Mouse (Mus musculus) MEL (cell line): Measurements from ENCODE around the gene Gde1. TPM values are rescaled to one million over a fixed set of nuclear protein-coding genes. Genes with fewer than 3 reads are reported as not detected.

Source experiments
- DNase-seq: peaks from one replicate; pipeline ENCODE4 v3.0.0; 2011; ENCODE audit warnings: low read depth, low spot score
- H3K27ac ChIP-seq: 2 replicates; pipeline ENCODE4 v1.5.1; 2012; ENCODE audit warnings: low read depth, mild to moderate bottlenecking, control low read depth, low read length, moderate library complexity; ENCODE audit not compliant: control insufficient read depth
- H3K27me3 ChIP-seq, 2 experiments: fragments of 150-350 bp in 1 of 2; sonication (generic) in 1 of 2; 2 replicates each; pipeline ENCODE4 v1.6.1; 2012; ENCODE audit warnings: low read length in 2 of 2, mild to moderate bottlenecking in 2 of 2, improper control_type of control experiment in 1 of 2, moderate library complexity in 1 of 2; ENCODE audit not compliant: insufficient read depth in 2 of 2, control insufficient read depth in 1 of 2
- H3K36me3 ChIP-seq, 2 experiments: 2 replicates each; pipeline ENCODE4 v1.6.1; 2012 to 2014; ENCODE audit warnings: low read length in 2 of 2, improper control_type of control experiment in 1 of 2, inconsistent platforms in 1 of 2, mild to moderate bottlenecking in 1 of 2; ENCODE audit not compliant: insufficient read depth in 2 of 2, control insufficient read depth in 1 of 2
- H3K4me1 ChIP-seq, 2 experiments: fragments of 150-350 bp in 1 of 2; sonication (generic) in 1 of 2; 2 replicates each; pipeline ENCODE4 v1.6.1; 2012; ENCODE audit warnings: low read length in 2 of 2, improper control_type of control experiment in 1 of 2, mild to moderate bottlenecking in 1 of 2; ENCODE audit not compliant: insufficient read depth in 2 of 2, control insufficient read depth in 1 of 2
- H3K4me3 ChIP-seq, 2 experiments: fragments of 150-350 bp in 1 of 2; sonication (generic) in 1 of 2; 2 replicates each; pipeline ENCODE4 v1.5.1; 2012; ENCODE audit warnings: low read depth in 2 of 2, low read length in 2 of 2, mild to moderate bottlenecking in 2 of 2, moderate library complexity in 2 of 2, control low read depth in 1 of 2, improper control_type of control experiment in 1 of 2; ENCODE audit not compliant: control insufficient read depth in 1 of 2, insufficient read depth in 1 of 2
- H3K79me2 ChIP-seq: 2 replicates; pipeline ENCODE4 v1.6.1; 2012; ENCODE audit warnings: mild to moderate bottlenecking, low read length, moderate library complexity; ENCODE audit not compliant: control insufficient read depth, poor library complexity, insufficient read depth
- H3K9ac ChIP-seq: 2 replicates; pipeline ENCODE4 v1.6.1; 2012; ENCODE audit warnings: low read depth, mild to moderate bottlenecking, control low read depth, low read length, moderate library complexity; ENCODE audit not compliant: control insufficient read depth, poor library complexity, severe bottlenecking
- H3K9me3 ChIP-seq: fragments of 150-350 bp; sonication (generic); replicated peaks from 2 replicates; pipeline ENCODE4 v1.6.1; 2012; ENCODE audit warnings: mild to moderate bottlenecking, low read length, improper control_type of control experiment, moderate library complexity; ENCODE audit not compliant: insufficient read depth
- CTCF ChIP-seq, 3 experiments: IDR thresholded peaks in 2 of 3; conservative IDR thresholded peaks in 1 of 3; 2 replicates each; pipeline ENCODE4 v1.5.1; 2011 to 2012; ENCODE audit warnings: low read length in 3 of 3, low read depth in 2 of 3, mild to moderate bottlenecking in 2 of 3, improper control_type of control experiment in 1 of 3, inconsistent platforms in 1 of 3, mixed read lengths in 1 of 3, moderate library complexity in 1 of 3; ENCODE audit not compliant: control insufficient read depth in 1 of 3, insufficient read depth in 1 of 3, poor library complexity in 1 of 3, severe bottlenecking in 1 of 3
- ELF1 ChIP-seq: IDR thresholded peaks from 2 replicates; pipeline ENCODE4 v1.6.1; 2014; ENCODE audit warnings: low read depth, mild to moderate bottlenecking, inconsistent platforms, low read length, improper control_type of control experiment, moderate library complexity
- EP300 ChIP-seq, 2 experiments: IDR thresholded peaks; 2 replicates each; pipeline ENCODE4 v1.6.1; 2011; ENCODE audit warnings: improper control_type of control experiment in 2 of 2, low read length in 2 of 2, low read depth in 1 of 2, mild to moderate bottlenecking in 1 of 2
- ETS1 ChIP-seq: IDR thresholded peaks from 2 replicates; pipeline ENCODE4 v1.6.1; 2012; ENCODE audit warnings: low read depth, mild to moderate bottlenecking, inconsistent platforms, low read length, improper control_type of control experiment, moderate library complexity
- GABPA ChIP-seq: IDR thresholded peaks from 2 replicates; pipeline ENCODE4 v1.6.1; 2012; ENCODE audit warnings: low read depth, mild to moderate bottlenecking, inconsistent platforms, low read length, improper control_type of control experiment, moderate library complexity
- KAT2A ChIP-seq: conservative IDR thresholded peaks from 2 replicates; pipeline ENCODE4 v1.6.1; 2012; ENCODE audit warnings: low read depth, low read length, improper control_type of control experiment, inconsistent platforms
- MAFK ChIP-seq: IDR thresholded peaks from 2 replicates; pipeline ENCODE4 v1.6.1; 2011; ENCODE audit warnings: low read depth, mild to moderate bottlenecking, low read length, improper control_type of control experiment, borderline replicate concordance
- MEF2A ChIP-seq: IDR thresholded peaks from 2 replicates; pipeline ENCODE4 v1.6.1; 2014; ENCODE audit warnings: low read depth, mild to moderate bottlenecking, inconsistent platforms, low read length, improper control_type of control experiment; ENCODE audit not compliant: poor library complexity, insufficient replicate concordance, severe bottlenecking; ENCODE audit errors: extremely low read depth
- MYC ChIP-seq: IDR thresholded peaks from 2 replicates; pipeline ENCODE4 v1.6.1; 2011; ENCODE audit warnings: low read depth, mild to moderate bottlenecking, low read length, improper control_type of control experiment, moderate library complexity
- NRF1 ChIP-seq: IDR thresholded peaks from 2 replicates; pipeline ENCODE4 v1.6.1; 2014; ENCODE audit warnings: low read depth, mild to moderate bottlenecking, inconsistent platforms, low read length, improper control_type of control experiment, moderate library complexity; ENCODE audit not compliant: poor library complexity, insufficient read depth, severe bottlenecking
- POLR2AphosphoS2 ChIP-seq: IDR thresholded peaks from 2 replicates; pipeline ENCODE4 v1.6.1; 2011; ENCODE audit warnings: low read length, improper control_type of control experiment
- SIN3A ChIP-seq: IDR thresholded peaks from 2 replicates; pipeline ENCODE4 v1.6.1; 2012; ENCODE audit warnings: low read length, improper control_type of control experiment, inconsistent platforms
- SMC3 ChIP-seq: IDR thresholded peaks from 2 replicates; pipeline ENCODE4 v1.6.1; 2011; ENCODE audit warnings: low read depth, low read length, improper control_type of control experiment
- TBP ChIP-seq: IDR thresholded peaks from 2 replicates; pipeline ENCODE4 v1.8.0; 2011; ENCODE audit warnings: low read depth, low read length, improper control_type of control experiment
- USF1 ChIP-seq: IDR thresholded peaks from 2 replicates; pipeline ENCODE4 v1.6.1; 2014; ENCODE audit warnings: low read depth, mild to moderate bottlenecking, inconsistent platforms, low read length, improper control_type of control experiment, moderate library complexity
- ZKSCAN1 ChIP-seq: IDR thresholded peaks from 2 replicates; pipeline ENCODE4 v1.6.1; 2012; ENCODE audit warnings: low read depth, mild to moderate bottlenecking, inconsistent platforms, low read length, improper control_type of control experiment, moderate library complexity
- polyA plus RNA-seq, 2 experiments: library from polyadenylated mRNA; stranded (reverse) in 1 of 2; unstranded in 1 of 2; fragments of >175 nt in 1 of 2; fragments of >200 nt in 1 of 2; gene quantifications; 2 replicates each; pipeline versions ENCODE4 v1.2.1 to v1.2.4; 2012; ENCODE audit warnings: low replicate concordance in 2 of 2, low read depth in 1 of 2; ENCODE audit not compliant: insufficient read length in 2 of 2, insufficient read depth in 1 of 2, missing spikeins in 1 of 2
- total RNA-seq: library from RNA; depleted of rRNA; stranded (reverse); fragments of 300-350 nt; gene quantifications from 2 replicates; pipeline ENCODE4 v1.2.3, GENCODE M21; 2012; rRNA removed

The Gde1 gene
- total and polyA plus RNA-seq, 3 experiments = 38.1 to 39.8 TPM; not detected in 1

DNA sequence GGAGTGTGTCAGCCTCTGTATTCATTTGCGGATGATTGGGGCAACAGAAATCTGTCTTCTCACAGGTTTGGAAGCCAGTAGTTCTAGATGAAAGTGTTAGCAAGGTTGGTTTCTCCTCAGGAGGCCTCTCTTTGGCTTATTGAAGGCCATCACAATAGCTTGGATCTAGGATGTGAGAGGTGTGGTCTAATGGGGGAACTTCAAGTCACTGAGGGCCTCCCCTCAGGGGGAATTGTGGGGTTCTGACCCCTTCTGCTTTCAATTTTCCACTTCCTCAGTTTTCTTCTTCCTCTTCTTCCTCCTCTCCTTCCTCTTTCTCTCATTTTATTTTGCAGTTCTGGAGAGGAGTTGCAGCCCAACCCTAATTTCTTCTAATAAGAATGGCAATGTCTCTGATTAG lies 59.3 kb downstream of the Gde1 start:
- Histone ChIP-seq H3K9ac (no peak overlapping the region), H3K27me3 (no peaks in the 10 kb centered on the region), H3K4me3 (no peak overlapping the region), H3K4me1 (no peaks in the 10 kb centered on the region), H3K27ac (no peak overlapping the region), H3K79me2 (no peaks in the 10 kb centered on the region), H3K36me3 (no peaks in the 10 kb centered on the region), H3K9me3 (no peaks in the 10 kb centered on the region)
- TF ChIP-seq KAT2A (no peak), MEF2A (no peak), USF1 (no peak), ELF1 (no peak), EP300 (IDR thresholded peaks at IDR 0.05; ENCODE audit: low read depth in 1 of 2, low read length in 2 of 2) (no peak), CTCF (IDR thresholded peaks at IDR 0.05 in 2 of 3, conservative IDR thresholded peaks at IDR 0.05 in 1 of 3; ENCODE audit: control insufficient read depth in 1 of 3, insufficient read depth in 1 of 3, low read depth in 2 of 3, low read length in 3 of 3, poor library complexity in 1 of 3, severe bottlenecking in 1 of 3) (no peak), POLR2AphosphoS2 (no peak), SMC3 (no peak), GABPA (no peak), NRF1 (no peak), ZKSCAN1 (no peak), SIN3A (no peak), ETS1 (no peak), MAFK (no peak), MYC (no peak), TBP (no peak)
- no peak for DNase-seq

Other genes starting within 250 kb of the Gde1 start
- gene Itpripl2, start 213.8 kb downstream of the Gde1 start, total RNA-seq = 3.3 and 4.3 TPM in 2 replicates
- gene Itpripl2, start 213.8 kb downstream of the Gde1 start, polyA plus RNA-seq = 1 to 10 TPM in 1 of 2 experiments, not detected in 1; 4.8 TPM
- gene Coq7, start 172.4 kb downstream of the Gde1 start, total RNA-seq = 64.9 and 66.2 TPM in 2 replicates
- gene Coq7, start 172.4 kb downstream of the Gde1 start, polyA plus RNA-seq = 10 to 100 TPM in 1 of 2 experiments, not detected in 1; 59.5 TPM
- gene Tmc7, start 121.0 kb downstream of the Gde1 start, total RNA-seq = not detected in 2 replicates
- gene Tmc7, start 121.0 kb downstream of the Gde1 start, polyA plus RNA-seq = not detected
- not detected in 2 replicates for gene Tmc5, start 108.5 kb downstream of the Gde1 start, total RNA-seq
- not detected for gene Tmc5, start 108.5 kb downstream of the Gde1 start, polyA plus RNA-seq
- 8.9 and 10.4 TPM in 2 replicates for gene Ccp110, start 6.8 kb upstream of the Gde1 start, total RNA-seq
- gene Ccp110, start 6.8 kb upstream of the Gde1 start, polyA plus RNA-seq = 10 to 100 TPM in 1 of 2 experiments, not detected in 1; 12.3 TPM
- gene Vps35l, start 34.4 kb upstream of the Gde1 start, total RNA-seq = 32.7 and 37.6 TPM in 2 replicates
- gene Vps35l, start 34.4 kb upstream of the Gde1 start, polyA plus RNA-seq = 10 to 100 TPM in 1 of 2 experiments, not detected in 1; 87.4 TPM
- gene Iqck, start 150.0 kb upstream of the Gde1 start, total RNA-seq = 0.20 and 0.39 TPM in 2 replicates
- under 1 TPM in 1 of 2 experiments, not detected in 1; 0.40 TPM for gene Iqck, start 150.0 kb upstream of the Gde1 start, polyA plus RNA-seq
- gene Knop1, start 150.5 kb upstream of the Gde1 start, total RNA-seq = 40.3 and 46.8 TPM in 2 replicates
- 10 to 100 TPM in 1 of 2 experiments, not detected in 1; 66.9 TPM for gene Knop1, start 150.5 kb upstream of the Gde1 start, polyA plus RNA-seq